Mouse (Mus musculus) frontal cortex, adult 2 months (tissue): ENCODE results near the gene Rasgef1b. TPM values are rescaled to one million over a fixed set of nuclear protein-coding genes. Genes with fewer than 3 reads are reported as not detected.
A peak's percentile ranks its signal among the peaks of the same experiment; 100 is the strongest.

Source experiments
- DNase-seq, 2 experiments: peaks; one replicate each; pipeline ENCODE4 v3.0.0; 2022; ENCODE audit warnings: low spot score in 1 of 2; ENCODE audit errors: extremely low spot score in 1 of 2
- polyA plus RNA-seq: library from polyadenylated mRNA; depleted of rRNA; stranded (reverse); fragments of >200 nt; gene quantifications from 2 replicates; pipeline ENCODE4 v1.2.3, GENCODE M21; 2012

Rasgef1b gene
- polyA plus RNA-seq, 1 experiment: 45.0 TPM

- no peak for DNase-seq
These were observed 343.8 kb downstream of the Rasgef1b start for GRCm38 (mm10) chr5:99385090-99385489.

GRCm38 (mm10) chr5:99383783-99384281 lies 345.0 kb downstream of the Rasgef1b start:
- DNase-seq: peak; percentile 80 to 87

GRCm38 (mm10) chr5:99382786-99383185 lies 346.1 kb downstream of the Rasgef1b start:
- DNase-seq: no peak

- DNase-seq: no peak
These were observed 347.2 kb downstream of the Rasgef1b start for GRCm38 (mm10) chr5:99381639-99382038.

GRCm38 (mm10) chr5:99380882-99381281 lies 348.0 kb downstream of the Rasgef1b start:
- DNase-seq: no peak

- no peak for DNase-seq
These were observed 348.7 kb downstream of the Rasgef1b start for GRCm38 (mm10) chr5:99380166-99380565.

- DNase-seq: no peak
These were observed 350.2 kb downstream of the Rasgef1b start for GRCm38 (mm10) chr5:99378437-99379226.

- DNase-seq: no peak
These were observed 353.1 kb downstream of the Rasgef1b start for GRCm38 (mm10) chr5:99375725-99376124.

GRCm38 (mm10) chr5:99374460-99374859 lies 354.4 kb downstream of the Rasgef1b start:
- DNase-seq: peak in 1 of 2 experiments; percentile 28

GRCm38 (mm10) chr5:99373570-99374151 lies 355.2 kb downstream of the Rasgef1b start:
- no peak for DNase-seq

GRCm38 (mm10) chr5:99370636-99371035 lies 358.2 kb downstream of the Rasgef1b start:
- DNase-seq: no peak

- DNase-seq: peak in 1 of 2 experiments; percentile 28
These were observed 359.6 kb downstream of the Rasgef1b start for GRCm38 (mm10) chr5:99369256-99369655.

- no peak for DNase-seq
These were observed 360.2 kb downstream of the Rasgef1b start for GRCm38 (mm10) chr5:99368615-99369014.

GRCm38 (mm10) chr5:99360531-99360930 lies 368.3 kb downstream of the Rasgef1b start:
- DNase-seq: peak; percentile 79 to 85

- no peak for DNase-seq
These were observed 369.6 kb downstream of the Rasgef1b start for GRCm38 (mm10) chr5:99359251-99359650.

GRCm38 (mm10) chr5:99354640-99355132 lies 374.2 kb downstream of the Rasgef1b start:
- peak in 1 of 2 experiments; percentile 62 for DNase-seq

GRCm38 (mm10) chr5:99350030-99350429 lies 378.8 kb downstream of the Rasgef1b start:
- no peak for DNase-seq

GRCm38 (mm10) chr5:99348257-99348849 lies 380.5 kb downstream of the Rasgef1b start:
- DNase-seq: no peak

- no peak for DNase-seq
These were observed 386.3 kb downstream of the Rasgef1b start for GRCm38 (mm10) chr5:99342527-99342926.

- DNase-seq: peak; percentile 50 to 62
These were observed 388.4 kb downstream of the Rasgef1b start for GRCm38 (mm10) chr5:99340311-99340989.

- peak in 1 of 2 experiments; percentile 35 for DNase-seq
These were observed 389.1 kb downstream of the Rasgef1b start for GRCm38 (mm10) chr5:99339790-99340189.
